Comparison of ENCODE assay signal across 13 mouse cellular contexts in the genomic region with DNA sequence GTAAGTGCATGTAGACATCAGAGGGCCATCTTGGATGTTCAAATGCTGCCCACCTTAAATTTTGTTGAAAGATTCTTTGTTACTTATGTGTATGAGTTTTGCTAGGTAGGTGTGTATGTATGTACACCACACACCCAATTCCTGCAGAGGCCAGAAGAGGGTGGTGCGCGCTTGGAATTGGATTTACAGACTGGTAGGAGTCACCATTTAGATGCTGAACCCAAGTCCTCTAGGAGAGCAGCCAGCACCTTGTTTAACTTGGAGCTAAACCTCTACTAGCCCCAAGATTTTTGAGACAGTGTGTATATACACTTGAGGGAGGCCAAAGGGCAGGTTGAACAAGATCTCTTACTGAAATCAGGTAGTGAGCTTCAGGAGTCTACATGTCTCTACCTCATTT. TPM values are rescaled to one million over a fixed set of nuclear protein-coding genes. Genes with fewer than 3 reads are reported as not detected.
A peak's percentile ranks its signal among the peaks of the same experiment; 100 is the strongest.
DNase-seq lines count a peak whose midpoint lies in the region; ATAC-seq and TF ChIP-seq lines count a peak whose summit lies in the region.
"Had no signal": no experiment of that assay in that cellular context is flagged by ENCODE, and none has a peak within 500 bp of the region (broad histone marks: within the 10 kb centered on the region; RNA-seq: fewer than 3 reads in every experiment).

No protein-coding gene starts in this region.

- no peak overlapping the region for H3K4me3 ChIP-seq in kidney, adult 2 months (ENCODE audit: insufficient read depth, low read depth, low read length)
- no peak overlapping the region for H3K4me3 ChIP-seq in thymus, adult 2 months (ENCODE audit: control insufficient read depth, insufficient read depth, low read length)
- H3K4me3 ChIP-seq in stomach, postnatal 0 days (ENCODE audit: low read depth, low read length): no peak overlapping the region
- H3K4me3 ChIP-seq: erythroblast, embryonic 14.5 days had no signal

- no peak for DNase-seq in kidney, adult 2 months
- DNase-seq in kidney, adult 11 months: no peak
- peak; percentile 48 for DNase-seq in thymus, postnatal 14 days
- DNase-seq in thymus, adult 2 months: no peak
- peak; percentile 55 for DNase-seq in ZHBTc4 (ENCODE audit: low read depth, low spot score)
- peak; percentile 56 for DNase-seq in stomach, postnatal 0 days (ENCODE audit: low spot score)
- no peak for DNase-seq in layer of hippocampus, postnatal 25 days (ENCODE audit: extremely low spot score in 1 of 2, low spot score in 1 of 2)
- DNase-seq: cerebellum, adult 2 months; embryo, embryonic 11 days; heart, postnatal 36 days; kidney, adult 8-10 months had no signal

- no peak for TF ChIP-seq POLR2A in kidney, adult 2 months (IDR thresholded peaks at IDR 0.05; ENCODE audit: low read depth, low read length)
- TF ChIP-seq POLR2A in thymus, adult 2 months (IDR thresholded peaks at IDR 0.05; ENCODE audit: control insufficient read depth, extremely low read depth, insufficient read depth, low read length, poor library complexity): no peak

- no peaks in the 10 kb centered on the region for H3K36me3 ChIP-seq in kidney, adult 2 months (ENCODE audit: control insufficient read depth, insufficient read depth, low read length)
- H3K36me3 ChIP-seq in thymus, adult 2 months (ENCODE audit: control insufficient read depth, insufficient read depth, low read length): peaks cover 12% of the 10 kb centered on the region
- H3K36me3 ChIP-seq in stomach, postnatal 0 days (ENCODE audit: control insufficient read depth, insufficient read depth, low read length): peaks cover 7% of the 10 kb centered on the region

- H3K9me3 ChIP-seq in stomach, postnatal 0 days (ENCODE audit: control insufficient read depth, low read length): no peaks in the 10 kb centered on the region

- H3K27ac ChIP-seq in kidney, adult 2 months (ENCODE audit: insufficient read depth, low read depth, low read length): no peak overlapping the region
- no peak overlapping the region for H3K27ac ChIP-seq in thymus, adult 2 months (ENCODE audit: control insufficient read depth, insufficient read depth, low read length)
- H3K27ac ChIP-seq in stomach, postnatal 0 days (replicated peaks): no peak overlapping the region

- no peak overlapping the region for H3K4me2 ChIP-seq in stomach, postnatal 0 days (replicated peaks; ENCODE audit: low read depth)

- peak; percentile 45; the same call in 1 of the 2 replicates for TF ChIP-seq CTCF in kidney, adult 2 months (conservative IDR thresholded peaks at IDR 0.05; ENCODE audit: insufficient read depth, insufficient read length, low read depth, low read length)
- TF ChIP-seq CTCF in thymus, adult 2 months (IDR thresholded peaks at IDR 0.05; ENCODE audit: borderline replicate concordance, control insufficient read depth, extremely low read depth, insufficient read depth, low read length, poor library complexity): no peak
- TF ChIP-seq CTCF in stomach, postnatal 0 days (IDR thresholded peaks at IDR 0.05; ENCODE audit: low read depth): peak; percentile 58

- no peak overlapping the region for H3K9ac ChIP-seq in stomach, postnatal 0 days (ENCODE audit: low read length)

- TF ChIP-seq EP300 in stomach, postnatal 0 days (optimal IDR thresholded peaks at IDR 0.05): no peak

- peaks cover 19% of the 10 kb centered on the region for H3K4me1 ChIP-seq in kidney, adult 2 months (ENCODE audit: control insufficient read depth, insufficient read depth, low read length)
- peaks cover 16% of the 10 kb centered on the region for H3K4me1 ChIP-seq in thymus, adult 2 months (replicated peaks; ENCODE audit: control insufficient read depth, insufficient read depth, low read length)
- peaks cover 12% of the 10 kb centered on the region for H3K4me1 ChIP-seq in stomach, postnatal 0 days (replicated peaks; ENCODE audit: control insufficient read depth, insufficient read depth)

- no peak for ATAC-seq in stomach, postnatal 0 days (ENCODE audit: low FRiP score, low TSS enrichment)
- ATAC-seq: midbrain, embryonic 16.5 days had no signal

- no peaks in the 10 kb centered on the region for H3K27me3 ChIP-seq in kidney, adult 2 months (replicated peaks; ENCODE audit: control insufficient read depth, insufficient read depth, low read length)
- H3K27me3 ChIP-seq in thymus, adult 2 months (ENCODE audit: control insufficient read depth, insufficient read depth, low read length): no peaks in the 10 kb centered on the region
- no peaks in the 10 kb centered on the region for H3K27me3 ChIP-seq in stomach, postnatal 0 days (ENCODE audit: control insufficient read depth, insufficient read depth, low read length)

- 80% methylated on average over 2 of the region's 2 CpGs for WGBS in kidney, adult 2 months
- WGBS in thymus, adult 2 months: 96% methylated on average over 2 of the region's 2 CpGs
- WGBS in stomach, postnatal 0 days: 74% methylated on average over 2 of the region's 2 CpGs

RNA-seq across cellular contexts. Expression of gene Rps16, which starts 2.8 kb away (rescaled TPM):
- polyA plus RNA-seq in kidney, adult 2 months (2012; rRNA removed): 724 and 951 TPM in 2 replicates
- 1,733 and 1,891 TPM in 2 replicates for polyA plus RNA-seq in thymus, adult 2 months (2012; rRNA removed)
- polyA plus RNA-seq in stomach, postnatal 0 days (2015; fragmentation: Nextera tagmentation; extraction: Ambion mirVana): 880 and 955 TPM in 2 replicates
- total RNA-seq in layer of hippocampus, postnatal 25 days (2021): 100 to 1,000 TPM; 431 to 496 TPM

RNA-seq across cellular contexts. Expression of gene Supt5, which starts 14.7 kb away (rescaled TPM):
- 86.8 and 88.6 TPM in 2 replicates for polyA plus RNA-seq in kidney, adult 2 months (2012; rRNA removed)
- 241 and 245 TPM in 2 replicates for polyA plus RNA-seq in thymus, adult 2 months (2012; rRNA removed)
- 31.5 and 35.7 TPM in 2 replicates for polyA plus RNA-seq in stomach, postnatal 0 days (2015; fragmentation: Nextera tagmentation; extraction: Ambion mirVana)
- 100 to 1,000 TPM; 108 to 124 TPM for total RNA-seq in layer of hippocampus, postnatal 25 days (2021)

RNA-seq across cellular contexts. Expression of gene Plekhg2, which starts 19.1 kb away (rescaled TPM):
- 13.5 and 14.6 TPM in 2 replicates for polyA plus RNA-seq in kidney, adult 2 months (2012; rRNA removed)
- polyA plus RNA-seq in thymus, adult 2 months (2012; rRNA removed): 187 and 211 TPM in 2 replicates
- 13.4 and 15.1 TPM in 2 replicates for polyA plus RNA-seq in stomach, postnatal 0 days (2015; fragmentation: Nextera tagmentation; extraction: Ambion mirVana)
- total RNA-seq in layer of hippocampus, postnatal 25 days (2021): 1 to 10 TPM; 6.2 to 8.9 TPM

RNA-seq across cellular contexts. Expression of gene Zfp36, which starts 26.8 kb away (rescaled TPM):
- polyA plus RNA-seq in kidney, adult 2 months (2012; rRNA removed): 24.6 and 25.5 TPM in 2 replicates
- polyA plus RNA-seq in thymus, adult 2 months (2012; rRNA removed): 152 and 159 TPM in 2 replicates
- 29.1 and 29.4 TPM in 2 replicates for polyA plus RNA-seq in stomach, postnatal 0 days (2015; fragmentation: Nextera tagmentation; extraction: Ambion mirVana)
- 1 to 10 TPM; 2.7 to 2.8 TPM for total RNA-seq in layer of hippocampus, postnatal 25 days (2021)

RNA-seq across cellular contexts. Expression of gene Med29, which starts 39.2 kb away (rescaled TPM):
- 71.9 and 72.1 TPM in 2 replicates for polyA plus RNA-seq in kidney, adult 2 months (2012; rRNA removed)
- polyA plus RNA-seq in thymus, adult 2 months (2012; rRNA removed): 56.0 and 65.3 TPM in 2 replicates
- 27.5 and 28.3 TPM in 2 replicates for polyA plus RNA-seq in stomach, postnatal 0 days (2015; fragmentation: Nextera tagmentation; extraction: Ambion mirVana)
- total RNA-seq in layer of hippocampus, postnatal 25 days (2021): 10 to 100 TPM; 19.3 to 22.0 TPM

Comparison
In these comparisons a context has a peak if more than half of its experiments do, and no peak if none do; other contexts are left out.
1. DNase-seq: peak in thymus, postnatal 14 days (single experiment), ZHBTc4 (single experiment) and stomach, postnatal 0 days (single experiment); none in kidney, adult 2 months (single experiment), kidney, adult 11 months (single experiment), thymus, adult 2 months (single experiment) and layer of hippocampus, postnatal 25 days (0 of 2).
2. RNA of gene Plekhg2, which starts 19.1 kb away (polyA plus RNA-seq): 187 to 211 TPM in thymus, adult 2 months; 13.5 to 14.6 TPM in kidney, adult 2 months and 13.4 to 15.1 TPM in stomach, postnatal 0 days; every median in the first group is over 10 times any median in the second.